Mouse (Mus musculus) monocyte, adult 2 months (primary cell): ENCODE measurements around the gene Dab1.

Source experiments
- DNase-seq, 2 experiments: peaks; one replicate each; pipeline ENCODE4 v3.0.0; 2022; ENCODE audit warnings: low spot score in 2 of 2, low read depth in 1 of 2

Dab1 gene

DNA sequence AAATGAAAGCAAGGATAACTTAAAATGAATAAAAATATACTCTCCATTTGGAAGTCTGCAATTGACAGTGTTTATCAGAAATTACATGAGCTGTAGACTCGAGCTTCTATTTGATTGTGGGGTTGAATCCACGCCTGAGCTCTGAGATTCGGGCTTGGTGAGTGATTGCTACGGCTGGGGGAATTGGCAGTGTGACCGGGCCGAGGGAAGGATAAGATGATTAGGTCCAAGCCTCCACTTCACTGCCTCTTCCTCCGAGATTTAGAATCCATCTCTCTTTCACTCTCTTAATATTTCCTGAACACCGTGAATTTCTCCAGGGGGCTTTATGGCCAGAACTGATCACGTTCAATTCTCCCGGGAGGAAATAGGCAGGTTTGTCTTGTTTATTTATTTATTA is 452.1 kb downstream of the Dab1 start:
- no peak for DNase-seq

DNA sequence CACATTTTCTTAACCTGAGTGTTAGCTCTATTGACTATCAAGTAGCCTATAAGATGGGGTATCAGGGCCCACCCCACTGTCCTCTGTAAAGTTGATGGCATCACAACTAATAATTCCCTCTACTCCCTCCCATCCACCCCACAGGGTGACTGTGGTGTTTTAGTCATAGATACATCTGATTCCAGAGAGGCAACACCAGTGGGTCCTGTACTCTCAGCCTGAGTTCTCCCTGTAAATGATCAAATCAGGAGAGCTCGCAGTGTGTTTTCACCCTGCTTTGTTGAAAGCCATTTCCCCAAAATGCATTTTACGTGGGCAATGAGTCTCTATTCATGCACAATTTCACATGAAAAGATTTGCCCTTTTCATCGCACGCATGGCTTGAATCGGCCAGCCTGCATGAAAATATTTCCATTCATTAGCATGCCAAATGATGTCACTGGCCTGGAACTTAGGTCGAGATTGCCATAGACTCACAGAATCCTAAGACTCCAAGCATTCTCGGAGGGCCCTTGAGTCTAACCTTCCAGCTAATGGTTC is 454.8 kb downstream of the Dab1 start:
- DNase-seq: no peak

- DNase-seq: no peak
Measured at GRCm38 (mm10) chr4:104077771-104078170, 458.6 kb downstream of the Dab1 start.

DNA sequence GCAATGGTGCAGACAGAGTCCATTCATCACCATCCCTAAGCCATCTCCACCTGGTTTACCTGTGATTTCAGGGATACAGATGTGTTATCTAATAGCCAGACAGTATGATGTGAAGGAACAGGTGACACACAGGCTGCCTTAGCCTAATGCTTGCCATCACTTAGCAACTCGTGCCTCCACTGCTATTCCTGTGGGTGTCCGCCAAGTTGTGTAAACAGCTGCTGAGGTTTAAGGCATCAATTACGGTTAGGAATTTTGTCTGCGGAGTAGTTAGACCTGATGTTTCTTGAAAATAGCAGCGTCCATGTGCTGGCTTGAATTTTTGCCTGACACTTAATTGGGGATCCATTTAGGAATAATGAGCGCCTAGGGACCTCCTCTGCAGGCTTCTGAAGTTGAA is 487.1 kb downstream of the Dab1 start:
- no peak for DNase-seq

DNA sequence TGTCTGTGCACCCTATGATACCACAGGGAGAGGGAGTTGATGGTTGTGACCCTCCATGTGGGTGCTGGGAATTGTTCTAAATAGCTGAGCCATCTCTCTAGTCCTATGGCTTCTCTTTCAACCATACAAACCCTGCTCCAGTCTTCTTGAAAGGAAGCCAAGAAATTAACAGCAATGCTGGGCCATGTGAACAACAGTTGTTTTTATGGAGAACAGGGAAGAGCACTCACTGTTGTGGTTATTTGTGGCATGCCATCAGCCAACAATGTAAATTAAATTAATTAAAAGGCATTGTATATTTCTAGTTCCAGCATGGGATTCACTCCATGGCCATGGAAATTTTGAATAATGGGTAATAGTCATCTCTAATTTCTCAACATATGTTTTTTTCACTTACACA is 492.5 kb downstream of the Dab1 start:
- no peak for DNase-seq

DNA sequence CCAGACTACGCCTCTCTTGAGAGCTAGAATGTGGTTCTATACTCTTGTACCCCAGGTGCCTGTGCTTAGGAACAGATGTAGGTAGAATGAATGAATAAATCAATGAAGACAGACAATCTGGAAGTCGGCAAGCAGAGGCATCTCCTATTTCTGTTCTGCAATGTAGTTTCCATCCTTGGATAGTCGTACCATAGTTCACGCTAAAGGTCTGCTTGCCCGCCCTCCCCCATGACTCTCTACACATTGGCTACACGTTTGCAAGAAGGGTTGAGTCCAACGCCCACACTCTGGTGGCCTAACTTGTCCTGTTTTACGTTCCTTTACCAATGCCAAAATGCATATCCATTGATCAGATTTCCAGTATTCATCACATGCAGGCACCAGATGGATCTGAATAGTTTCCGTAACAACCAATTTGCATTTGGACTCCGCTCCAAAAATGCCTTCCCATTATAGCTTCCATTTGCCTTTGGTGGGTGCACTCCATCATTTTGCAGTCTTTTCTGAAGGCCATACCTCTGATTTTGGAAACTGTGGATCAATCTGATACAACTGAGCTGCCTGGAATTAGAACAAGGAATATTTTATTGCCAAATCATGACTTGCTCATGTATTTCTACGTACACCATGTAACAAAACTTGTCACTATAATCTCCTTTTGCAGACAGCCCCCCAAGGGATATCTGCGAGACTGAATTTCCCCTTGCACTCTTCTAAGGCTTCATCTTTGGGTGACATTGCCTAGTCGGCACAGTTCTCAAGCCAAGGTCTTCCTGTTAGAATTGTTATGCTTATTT is 494.2 kb downstream of the Dab1 start:
- DNase-seq: no peak

- DNase-seq: no peak
Measured at GRCm38 (mm10) chr4:104114006-104114361, 494.8 kb downstream of the Dab1 start.

DNA sequence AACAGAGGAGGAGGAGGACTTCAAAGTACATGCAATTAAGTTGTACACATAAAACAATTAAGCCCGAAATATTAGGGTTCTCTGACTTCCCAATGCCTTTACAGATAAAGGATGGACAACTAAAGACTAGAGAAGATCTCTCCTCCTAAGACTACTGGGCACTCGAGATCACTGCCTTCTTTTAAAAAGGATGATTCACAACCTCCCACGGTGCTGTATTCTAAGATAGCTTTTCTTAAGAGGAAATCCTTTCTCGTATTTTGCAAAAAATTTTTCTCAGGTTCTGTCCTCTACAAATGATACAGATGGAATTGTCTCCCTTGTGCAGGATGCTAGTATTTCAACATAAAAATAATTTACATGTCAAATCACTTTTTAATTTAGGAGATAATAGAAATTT is 500.9 kb downstream of the Dab1 start:
- no peak for DNase-seq

DNA sequence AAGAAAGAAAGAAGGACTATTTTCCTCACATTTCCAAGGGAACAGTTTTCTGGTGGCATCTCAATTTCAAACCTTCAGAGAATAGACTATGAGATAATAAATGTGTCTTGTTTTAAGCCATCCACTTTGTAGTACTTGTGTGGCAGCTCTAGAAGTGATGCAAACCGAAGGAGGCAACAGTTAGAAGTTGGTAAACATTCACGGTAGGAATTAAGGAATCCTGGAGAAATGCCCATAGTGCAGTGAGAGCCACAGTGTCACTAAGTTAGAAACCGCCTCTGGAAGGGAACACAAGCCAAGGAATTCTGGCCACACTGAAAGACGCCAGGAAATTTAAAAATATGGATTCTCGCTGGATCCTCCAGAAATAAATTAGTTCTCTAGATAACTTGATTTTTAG is 502.8 kb downstream of the Dab1 start:
- DNase-seq: no peak

DNA sequence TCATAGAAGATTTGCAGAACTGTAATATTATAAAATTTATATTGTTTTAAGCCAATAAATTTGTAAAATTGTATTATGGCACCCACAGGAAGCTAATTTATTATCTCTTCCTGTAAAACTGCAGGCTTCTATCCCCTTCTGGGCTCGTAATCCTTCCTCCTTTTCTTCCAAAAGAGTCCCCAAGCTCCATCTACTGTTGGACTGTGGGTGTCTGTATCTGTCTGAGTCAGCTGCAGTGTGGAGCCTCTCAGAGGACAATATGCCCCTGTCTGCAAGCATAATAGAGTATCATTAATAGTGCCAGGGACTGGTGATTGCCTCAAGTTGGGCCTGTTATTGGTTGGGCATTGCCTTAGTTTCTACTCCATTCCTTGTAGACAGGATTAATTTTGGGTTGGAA is 503.2 kb downstream of the Dab1 start:
- DNase-seq: no peak

GRCm38 (mm10) chr4:104153637-104154036 is 534.5 kb downstream of the Dab1 start:
- no peak for DNase-seq

GRCm38 (mm10) chr4:104178067-104178466 is 558.9 kb downstream of the Dab1 start:
- no peak for DNase-seq

DNA sequence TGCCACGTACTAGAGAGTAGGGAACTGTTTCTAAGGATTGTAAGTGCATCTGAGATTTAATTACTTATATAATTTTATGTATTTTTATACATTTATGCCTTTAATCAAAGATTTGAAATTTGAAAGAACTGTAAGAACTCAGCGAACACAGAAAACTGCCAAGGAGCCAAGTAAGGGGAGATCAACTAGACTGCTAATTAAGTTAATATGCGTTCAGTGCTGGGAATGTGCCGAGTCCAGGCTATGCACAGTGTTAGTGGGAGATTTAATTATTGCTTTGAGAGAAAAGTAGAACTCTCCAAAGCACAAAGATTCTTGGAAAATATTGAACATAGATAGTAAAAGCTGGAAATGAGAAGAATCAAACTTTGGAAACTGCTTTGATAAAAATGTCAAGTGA is 567.2 kb downstream of the Dab1 start:
- no peak for DNase-seq

DNA sequence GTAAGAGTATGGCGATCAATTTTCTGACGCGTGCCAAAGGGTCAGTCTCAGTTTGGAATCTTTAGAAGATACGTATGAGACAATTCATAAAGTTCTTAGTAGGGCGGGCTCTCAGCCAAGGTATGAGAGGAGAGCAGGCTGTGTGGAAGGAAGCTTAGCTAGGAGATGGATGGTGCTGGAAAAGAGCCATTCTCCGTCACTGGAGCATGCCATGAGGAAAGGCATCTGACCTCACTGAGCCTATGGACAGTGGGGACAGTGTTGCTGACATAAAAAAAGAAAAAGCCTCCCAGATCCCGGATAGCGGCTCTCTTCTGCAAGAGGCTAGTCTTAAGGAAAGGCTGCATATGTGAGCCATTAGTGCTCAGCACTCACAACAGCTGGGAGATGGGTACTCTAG is 579.5 kb downstream of the Dab1 start:
- no peak for DNase-seq

- no peak for DNase-seq
Measured at GRCm38 (mm10) chr4:104201686-104202085, 582.5 kb downstream of the Dab1 start.

- DNase-seq: no peak
Measured at GRCm38 (mm10) chr4:104204047-104204446, 584.9 kb downstream of the Dab1 start.

DNA sequence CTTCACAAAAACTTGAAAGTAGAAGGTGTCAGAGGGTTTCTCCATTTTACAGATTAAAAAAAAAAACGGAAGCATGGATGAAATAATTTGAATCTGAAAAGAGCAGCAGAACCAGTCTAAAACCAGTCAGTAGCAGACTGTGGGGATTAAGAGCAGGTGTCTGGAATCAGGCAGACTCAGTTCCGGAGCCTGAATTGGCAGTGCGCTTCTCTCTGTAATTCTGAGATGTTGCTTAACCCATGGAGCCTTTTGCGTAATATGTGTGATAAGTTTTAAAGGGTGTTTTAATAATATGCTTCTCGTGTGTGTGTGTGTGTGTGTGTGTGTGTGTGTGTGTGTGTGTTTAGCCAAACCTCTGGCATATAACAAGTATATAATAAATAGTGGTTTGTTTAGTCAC is 587.5 kb downstream of the Dab1 start:
- no peak for DNase-seq

- DNase-seq: no peak
Measured at GRCm38 (mm10) chr4:104209081-104209480, 589.9 kb downstream of the Dab1 start.

GRCm38 (mm10) chr4:104210796-104211195 is 591.6 kb downstream of the Dab1 start:
- DNase-seq: no peak

DNA sequence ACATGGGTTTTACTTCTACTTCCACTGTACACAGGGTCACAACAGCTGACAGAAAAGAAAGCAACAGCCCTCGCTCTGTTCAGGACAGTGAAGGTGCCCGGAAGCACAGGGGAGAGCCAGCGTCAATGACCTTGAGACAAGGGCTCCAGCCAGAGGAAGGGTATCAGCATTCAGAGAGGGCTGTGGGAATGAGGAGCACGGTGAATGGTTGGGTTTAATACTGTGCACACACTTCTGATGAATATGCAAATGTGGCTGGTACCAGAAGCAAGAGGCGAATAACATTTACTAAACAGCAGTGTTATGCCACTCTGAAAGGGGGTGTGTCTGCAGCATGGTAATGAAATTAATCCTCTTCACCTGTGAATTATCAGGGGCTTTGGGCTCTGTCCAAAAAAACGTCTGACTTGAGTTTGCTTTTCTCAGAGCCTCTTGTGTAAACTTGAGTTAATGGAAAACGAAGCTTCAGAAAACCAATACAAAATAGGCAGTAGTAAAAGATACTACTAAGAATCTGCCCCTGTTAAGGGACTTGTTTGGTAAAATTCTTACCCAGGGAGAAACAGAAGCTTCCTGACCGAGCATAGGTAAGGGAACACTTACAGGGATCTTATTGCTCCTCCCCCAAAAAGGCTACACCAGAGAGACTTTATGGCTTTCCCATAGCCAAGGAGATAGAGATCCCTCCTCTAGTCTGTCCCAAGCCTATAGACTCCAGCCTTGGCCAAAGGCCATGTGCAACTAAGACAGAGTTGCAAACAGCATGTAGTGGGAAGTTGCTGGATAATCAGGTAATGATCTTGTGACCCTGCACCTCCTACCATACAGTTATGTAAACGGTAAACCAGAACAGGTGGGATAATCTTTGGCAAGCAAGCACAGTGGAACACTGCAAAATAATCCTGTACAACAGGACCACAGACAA is 592.6 kb downstream of the Dab1 start:
- no peak for DNase-seq

GRCm38 (mm10) chr4:104214724-104215123 is 595.6 kb downstream of the Dab1 start:
- no peak for DNase-seq

GRCm38 (mm10) chr4:104217336-104217735 is 598.2 kb downstream of the Dab1 start:
- no peak for DNase-seq
